Mouse (Mus musculus) heart, embryonic 11.5 days (tissue): ENCODE results near the gene Dcpp1. TPM values are rescaled to one million over a fixed set of nuclear protein-coding genes. Genes with fewer than 3 reads are reported as not detected.
A peak's percentile ranks its signal among the peaks of the same experiment; 100 is the strongest.
"Not testable (repeated sequence)": the region's sequence is repeated elsewhere in the genome, so short reads cannot be mapped to it uniquely, and the experiment has no call there.

ENCODE experiments used
- ATAC-seq: fragments of 200-750 bp; cut with Nextera tagmentation; replicated peaks from 2 replicates; pipeline ENCODE4 v1.8.0; 2017; ENCODE audit warnings: moderate library complexity; ENCODE audit not compliant: insufficient number of reproducible peaks, low FRiP score, low TSS enrichment
- H3K27ac ChIP-seq: fragments of 300-500 bp; sonication (generic); 2 replicates; pipeline ENCODE4 v1.5.1; 2014; ENCODE audit warnings: mild to moderate bottlenecking, low read depth, low read length
- H3K27me3 ChIP-seq: fragments of 300-500 bp; sonication (generic); 2 replicates; pipeline ENCODE4 v1.6.1; 2014; ENCODE audit warnings: mild to moderate bottlenecking, low read length, mixed read lengths; ENCODE audit not compliant: control insufficient read depth, insufficient read depth
- H3K36me3 ChIP-seq: fragments of 300-500 bp; sonication (generic); 2 replicates; pipeline ENCODE4 v1.6.1; 2014; ENCODE audit warnings: mild to moderate bottlenecking, low read length, moderate library complexity, mixed read lengths; ENCODE audit not compliant: control insufficient read depth, insufficient read depth
- H3K4me1 ChIP-seq: fragments of 300-500 bp; sonication (generic); 2 replicates; pipeline ENCODE4 v1.6.1; 2014; ENCODE audit warnings: low read length; ENCODE audit not compliant: control insufficient read depth, insufficient read depth
- H3K4me2 ChIP-seq: fragments of 300-500 bp; sonication (generic); 2 replicates; pipeline ENCODE4 v1.6.1; 2014; ENCODE audit warnings: mild to moderate bottlenecking, moderate library complexity
- H3K4me3 ChIP-seq: fragments of 300-500 bp; sonication (generic); 2 replicates; pipeline ENCODE4 v1.5.1; 2014; ENCODE audit warnings: low read depth, low read length
- H3K9ac ChIP-seq: fragments of 300-500 bp; sonication (generic); 2 replicates; pipeline ENCODE4 v1.6.1; 2014; ENCODE audit warnings: mild to moderate bottlenecking, low read depth, low read length, moderate library complexity
- H3K9me3 ChIP-seq: fragments of 300-500 bp; sonication (generic); replicated peaks from 2 replicates; pipeline ENCODE4 v1.6.1; 2016; ENCODE audit warnings: low read length; ENCODE audit not compliant: control insufficient read depth
- WGBS: fragments of 180-500 bp; shearing (Covaris S2); extraction: QIAGEN DNeasy Blood & Tissue Kit; methylation state at CpG from one replicate; pipeline ENCODE4 v1.1.7; 2014; ENCODE audit not compliant: insufficient replicate concordance; 5-methylcytosine and 5-hydroxymethylcytosine counted together
- polyA plus RNA-seq: library from polyadenylated mRNA; unstranded; fragments of >200 nt; fragmentation: Nextera tagmentation; extraction: Ambion mirVana; gene quantifications from 2 replicates; pipeline ENCODE4 v1.2.1, GENCODE M21; 2014

Gene Dcpp1
- polyA plus RNA-seq, result not detected in 2 replicates

GRCm38 (mm10) chr17:23880576-23880975 lies at the start of gene Dcpp1, which contains the start of gene Dcpp2:
Dcpp1 (plus strand) TSS chr17:23880876.
Dcpp2 (plus strand) TSS chr17:23880880.
- not testable (repeated sequence) for H3K9me3 ChIP-seq, H3K4me3 ChIP-seq, H3K4me1 ChIP-seq, ATAC-seq, H3K27me3 ChIP-seq, H3K36me3 ChIP-seq, H3K4me2 ChIP-seq, H3K9ac ChIP-seq, H3K27ac ChIP-seq
- WGBS, result 42% methylated on average over 4 of the region's 4 CpGs

- H3K9me3 ChIP-seq, result 0 out of 2 replicates have a peak, but pooled peaks cover 2% of the 10 kb centered on the region
- ATAC-seq, result no peak
- H3K27ac ChIP-seq, result no peak overlapping the region
- H3K9ac ChIP-seq, result no peak overlapping the region
- H3K4me3 ChIP-seq, result no peak overlapping the region
- 100% methylated on average over 1 of the region's 1 CpGs for WGBS
- peaks cover 6% of the 10 kb centered on the region for H3K4me1 ChIP-seq
- peaks cover 20% of the 10 kb centered on the region for H3K27me3 ChIP-seq
- no peak overlapping the region for H3K4me2 ChIP-seq
- H3K36me3 ChIP-seq, result peaks cover under 1% of the 10 kb centered on the region
Observed at GRCm38 (mm10) chr17:23831201-23831600, 49.5 kb upstream of the Dcpp1 start.

GRCm38 (mm10) chr17:23836006-23836575 lies 44.6 kb upstream of the Dcpp1 start, which contains the start of gene Prss33:
Prss33 (minus strand) TSS chr17:23836056.
- Histone ChIP-seq H3K9me3 (no peaks in the 10 kb centered on the region), H3K36me3 (no peaks in the 10 kb centered on the region), H3K4me3 (no peak within 1 kb of the TSS), H3K27me3 (peaks cover 20% of the 10 kb centered on the region), H3K9ac (no peak within 1 kb of the TSS), H3K4me1 (no peaks in the 10 kb centered on the region), H3K4me2 (no peak within 1 kb of the TSS), H3K27ac (no peak within 1 kb of the TSS)
- no peak for ATAC-seq
- 71% methylated on average over 8 of the region's 8 CpGs for WGBS

GRCm38 (mm10) chr17:23841145-23841544 lies 39.5 kb upstream of the Dcpp1 start:
- H3K4me1 ChIP-seq, result 0 out of 2 replicates have a peak, but pooled peaks cover 4% of the 10 kb centered on the region
- 26% methylated on average over 4 of the region's 4 CpGs for WGBS
- H3K9ac ChIP-seq, result no peak overlapping the region
- ATAC-seq, result no peak
- no peaks in the 10 kb centered on the region for H3K36me3 ChIP-seq
- H3K9me3 ChIP-seq, result no peaks in the 10 kb centered on the region
- no peak overlapping the region for H3K4me2 ChIP-seq
- H3K4me3 ChIP-seq, result no peak overlapping the region
- no peak overlapping the region for H3K27ac ChIP-seq
- peaks cover 5% of the 10 kb centered on the region; the same call in 1 of the 2 replicates for H3K27me3 ChIP-seq

GRCm38 (mm10) chr17:23843141-23843811 lies 37.4 kb upstream of the Dcpp1 start:
- peak overlapping the region; percentile 56 for H3K4me2 ChIP-seq

GRCm38 (mm10) chr17:23843812-23844273 lies 36.8 kb upstream of the Dcpp1 start, which contains the start of the genes Prss32 and Prss41:
Prss32 (plus strand) TSS chr17:23843855.
Prss41 (minus strand) TSS chr17:23844172.
- WGBS, result 15% methylated on average over 19 of the region's 19 CpGs
- no peak within 1 kb of the TSS for H3K27ac ChIP-seq
- no peaks in the 10 kb centered on the region for H3K36me3 ChIP-seq
- ATAC-seq, result no peak
- H3K4me3 ChIP-seq, result peak within 1 kb of the TSS; percentile 17; the same call in 1 of the 2 replicates
- peak within 1 kb of the TSS; percentile 56 for H3K4me2 ChIP-seq
- peaks cover 5% of the 10 kb centered on the region; the same call in 1 of the 2 replicates for H3K27me3 ChIP-seq
- no peaks in the 10 kb centered on the region for H3K9me3 ChIP-seq
- H3K9ac ChIP-seq, result no peak within 1 kb of the TSS
- H3K4me1 ChIP-seq, result 0 out of 2 replicates have a peak, but pooled peaks cover 4% of the 10 kb centered on the region

More at GRCm38 (mm10) chr17:23843141-23843811, 37.4 kb upstream of the Dcpp1 start:
- ATAC-seq, result peak; percentile 42; the same call in 1 of the 2 replicates
- 0 out of 2 replicates have a peak, but pooled peaks cover 4% of the 10 kb centered on the region for H3K4me1 ChIP-seq
- no peak overlapping the region for H3K9ac ChIP-seq
- H3K27ac ChIP-seq, result no peak overlapping the region
- WGBS, result 34% methylated on average over 23 of the region's 23 CpGs
- no peaks in the 10 kb centered on the region for H3K9me3 ChIP-seq
- no peak overlapping the region; the same call in 1 of the 2 replicates for H3K4me3 ChIP-seq
- H3K27me3 ChIP-seq, result peaks cover 5% of the 10 kb centered on the region; the same call in 1 of the 2 replicates
- H3K36me3 ChIP-seq, result no peaks in the 10 kb centered on the region

- Histone ChIP-seq H3K27ac (no peak overlapping the region), H3K27me3 (no peaks in the 10 kb centered on the region), H3K9ac (no peak overlapping the region), H3K36me3 (no peaks in the 10 kb centered on the region), H3K4me3 (no peak overlapping the region), H3K9me3 (no peaks in the 10 kb centered on the region), H3K4me2 (no peak overlapping the region), H3K4me1 (peaks cover 7% of the 10 kb centered on the region; the same call in 1 of the 2 replicates)
- ATAC-seq, result no peak
- WGBS, result 63% methylated on average over 2 of the region's 2 CpGs
Observed at GRCm38 (mm10) chr17:23850028-23850427, 30.6 kb upstream of the Dcpp1 start.

GRCm38 (mm10) chr17:23850853-23851749 lies 29.6 kb upstream of the Dcpp1 start:
- Histone ChIP-seq H3K36me3 (no peaks in the 10 kb centered on the region), H3K27ac (no peak overlapping the region), H3K4me1 (peaks cover 7% of the 10 kb centered on the region; the same call in 1 of the 2 replicates), H3K9me3 (no peaks in the 10 kb centered on the region), H3K9ac (no peak overlapping the region), H3K4me3 (no peak overlapping the region), H3K27me3 (no peaks in the 10 kb centered on the region), H3K4me2 (no peak overlapping the region)
- 49% methylated on average over 18 of the region's 19 CpGs for WGBS
- ATAC-seq, result no peak
